Mouse (Mus musculus): ENCODE results near the gene Pbxip1. TPM values are rescaled to one million over a fixed set of nuclear protein-coding genes. Genes with fewer than 3 reads are reported as not detected.
"Not testable (repeated sequence)": the region's sequence is repeated elsewhere in the genome, so short reads cannot be mapped to it uniquely, and the experiment has no call there.

Gene Pbxip1
- polyA plus RNA-seq, 1 experiment from 2014 or later = 7.6 TPM

GRCm38 (mm10) chr3:89422556-89423205, 13.8 kb upstream of the Pbxip1 start:
- no peak for DNase-seq
- no peak overlapping the region for H3K4me3 ChIP-seq (replicated peaks; ENCODE audit: low read depth, low read length)
- peak overlapping the region; percentile 51 for H3K4me2 ChIP-seq (ENCODE audit: low read length)
- ATAC-seq (ENCODE audit: low FRiP score, low TSS enrichment) = no peak
- peaks cover 7% of the 10 kb centered on the region for H3K36me3 ChIP-seq (ENCODE audit: control insufficient read depth, insufficient read depth, low read length)
- no peaks in the 10 kb centered on the region for H3K9me3 ChIP-seq (ENCODE audit: control insufficient read depth, low read length)
- H3K27me3 ChIP-seq (ENCODE audit: control insufficient read depth, insufficient read depth, low read length) = no peaks in the 10 kb centered on the region
- H3K9ac ChIP-seq (replicated peaks; ENCODE audit: low read length) = no peak overlapping the region; the same call in 1 of the 2 replicates
- peaks cover 17% of the 10 kb centered on the region for H3K4me1 ChIP-seq (ENCODE audit: control insufficient read depth, insufficient read depth, low read length)
- H3K27ac ChIP-seq (replicated peaks; ENCODE audit: low read depth, low read length) = no peak overlapping the region
- 70% methylated on average over 6 of the region's 6 CpGs for WGBS

- ATAC-seq (ENCODE audit: low FRiP score, low TSS enrichment) = no peak
Measured at GRCm38 (mm10) chr3:89424416-89425140, 11.9 kb upstream of the Pbxip1 start.

GRCm38 (mm10) chr3:89425141-89425525, 11.4 kb upstream of the Pbxip1 start:
- DNase-seq (no peak), ATAC-seq (ENCODE audit: low FRiP score, low TSS enrichment) (no peak)
- Histone ChIP-seq H3K4me3 (replicated peaks; ENCODE audit: low read depth, low read length) (no peak overlapping the region), H3K4me1 (ENCODE audit: control insufficient read depth, insufficient read depth, low read length) (peaks cover 7% of the 10 kb centered on the region; the same call in 1 of the 2 replicates), H3K36me3 (ENCODE audit: control insufficient read depth, insufficient read depth, low read length) (peaks cover 7% of the 10 kb centered on the region), H3K4me2 (ENCODE audit: low read length) (no peak overlapping the region), H3K9me3 (ENCODE audit: control insufficient read depth, low read length) (no peaks in the 10 kb centered on the region), H3K27me3 (ENCODE audit: control insufficient read depth, insufficient read depth, low read length) (no peaks in the 10 kb centered on the region), H3K27ac (replicated peaks; ENCODE audit: low read depth, low read length) (no peak overlapping the region), H3K9ac (replicated peaks; ENCODE audit: low read length) (no peak overlapping the region)
- 91% methylated on average over 5 of the region's 5 CpGs for WGBS

More at GRCm38 (mm10) chr3:89424416-89425140, 11.9 kb upstream of the Pbxip1 start:
- DNase-seq = no peak
- no peak overlapping the region for H3K4me2 ChIP-seq (ENCODE audit: low read length)
- H3K4me3 ChIP-seq (replicated peaks; ENCODE audit: low read depth, low read length) = no peak overlapping the region
- H3K9ac ChIP-seq (replicated peaks; ENCODE audit: low read length) = no peak overlapping the region
- peaks cover 7% of the 10 kb centered on the region for H3K36me3 ChIP-seq (ENCODE audit: control insufficient read depth, insufficient read depth, low read length)
- peaks cover 11% of the 10 kb centered on the region for H3K4me1 ChIP-seq (ENCODE audit: control insufficient read depth, insufficient read depth, low read length)
- 94% methylated on average over 5 of the region's 5 CpGs for WGBS
- no peak overlapping the region for H3K27ac ChIP-seq (replicated peaks; ENCODE audit: low read depth, low read length)
- H3K9me3 ChIP-seq (ENCODE audit: control insufficient read depth, low read length) = no peaks in the 10 kb centered on the region
- no peaks in the 10 kb centered on the region for H3K27me3 ChIP-seq (ENCODE audit: control insufficient read depth, insufficient read depth, low read length)

GRCm38 (mm10) chr3:89425876-89426275, 10.6 kb upstream of the Pbxip1 start:
- H3K27ac ChIP-seq (replicated peaks; ENCODE audit: low read depth, low read length) = no peak overlapping the region
- WGBS = 84% methylated on average over 4 of the region's 4 CpGs
- H3K9me3 ChIP-seq (ENCODE audit: control insufficient read depth, low read length) = no peaks in the 10 kb centered on the region
- DNase-seq (no peak), ATAC-seq (ENCODE audit: low FRiP score, low TSS enrichment) (no peak)
- no peak overlapping the region for H3K4me3 ChIP-seq (replicated peaks; ENCODE audit: low read depth, low read length)
- peaks cover 8% of the 10 kb centered on the region for H3K4me1 ChIP-seq (ENCODE audit: control insufficient read depth, insufficient read depth, low read length)
- H3K36me3 ChIP-seq (ENCODE audit: control insufficient read depth, insufficient read depth, low read length) = peaks cover 7% of the 10 kb centered on the region
- no peak overlapping the region for H3K9ac ChIP-seq (replicated peaks; ENCODE audit: low read length)
- no peaks in the 10 kb centered on the region for H3K27me3 ChIP-seq (ENCODE audit: control insufficient read depth, insufficient read depth, low read length)
- H3K4me2 ChIP-seq (ENCODE audit: low read length) = no peak overlapping the region

GRCm38 (mm10) chr3:89429021-89429420, 7.5 kb upstream of the Pbxip1 start:
- H3K9me3 ChIP-seq (ENCODE audit: control insufficient read depth, low read length); DNase-seq; H3K27me3 ChIP-seq (ENCODE audit: control insufficient read depth, insufficient read depth, low read length); H3K4me2 ChIP-seq (ENCODE audit: low read length); H3K4me1 ChIP-seq (ENCODE audit: control insufficient read depth, insufficient read depth, low read length); H3K9ac ChIP-seq (replicated peaks; ENCODE audit: low read length); H3K4me3 ChIP-seq (replicated peaks; ENCODE audit: low read depth, low read length); ATAC-seq (ENCODE audit: low FRiP score, low TSS enrichment); H3K27ac ChIP-seq (replicated peaks; ENCODE audit: low read depth, low read length): not testable (repeated sequence)
- peaks cover 27% of the 10 kb centered on the region for H3K36me3 ChIP-seq (ENCODE audit: control insufficient read depth, insufficient read depth, low read length)
- WGBS = 93% methylated on average over 7 of the region's 7 CpGs

GRCm38 (mm10) chr3:89430171-89431159, 6.0 kb upstream of the Pbxip1 start, which contains the start of gene Pygo2:
Gene Pygo2 (plus strand): TSS chr3:89430214.
- H3K4me2 ChIP-seq (ENCODE audit: low read length) = peak within 1 kb of the TSS; percentile 84
- peaks cover 9% of the 10 kb centered on the region for H3K4me1 ChIP-seq (ENCODE audit: control insufficient read depth, insufficient read depth, low read length)
- H3K27ac ChIP-seq (replicated peaks; ENCODE audit: low read depth, low read length) = peak within 1 kb of the TSS; percentile 79
- H3K4me3 ChIP-seq (replicated peaks; ENCODE audit: low read depth, low read length) = peak within 1 kb of the TSS; percentile 76
- H3K9ac ChIP-seq (replicated peaks; ENCODE audit: low read length) = peak within 1 kb of the TSS; percentile 79
- H3K27me3 ChIP-seq (ENCODE audit: control insufficient read depth, insufficient read depth, low read length) = no peaks in the 10 kb centered on the region
- ATAC-seq (ENCODE audit: low FRiP score, low TSS enrichment) (peak; percentile 96), DNase-seq (peak; percentile 95)
- no peaks in the 10 kb centered on the region for H3K9me3 ChIP-seq (ENCODE audit: control insufficient read depth, low read length)
- 2% methylated on average over 68 of the region's 68 CpGs for WGBS
- H3K36me3 ChIP-seq (ENCODE audit: control insufficient read depth, insufficient read depth, low read length) = peaks cover 39% of the 10 kb centered on the region

- Histone ChIP-seq H3K4me2 (ENCODE audit: low read length) (no peak overlapping the region), H3K27me3 (ENCODE audit: control insufficient read depth, insufficient read depth, low read length) (no peaks in the 10 kb centered on the region), H3K9me3 (ENCODE audit: control insufficient read depth, low read length) (no peaks in the 10 kb centered on the region), H3K4me3 (replicated peaks; ENCODE audit: low read depth, low read length) (no peak overlapping the region), H3K9ac (replicated peaks; ENCODE audit: low read length) (no peak overlapping the region), H3K4me1 (ENCODE audit: control insufficient read depth, insufficient read depth, low read length) (peaks cover 14% of the 10 kb centered on the region), H3K36me3 (ENCODE audit: control insufficient read depth, insufficient read depth, low read length) (peaks cover 32% of the 10 kb centered on the region), H3K27ac (replicated peaks; ENCODE audit: low read depth, low read length) (no peak overlapping the region)
- ATAC-seq (ENCODE audit: low FRiP score, low TSS enrichment) (no peak), DNase-seq (no peak)
- 94% methylated on average over 8 of the region's 8 CpGs for WGBS
Measured at GRCm38 (mm10) chr3:89432606-89433005, 3.9 kb upstream of the Pbxip1 start.

GRCm38 (mm10) chr3:89434532-89434931, 2.0 kb upstream of the Pbxip1 start:
- H3K36me3 ChIP-seq (ENCODE audit: control insufficient read depth, insufficient read depth, low read length) = peaks cover 32% of the 10 kb centered on the region
- H3K27ac ChIP-seq (replicated peaks; ENCODE audit: low read depth, low read length) = no peak overlapping the region
- peaks cover 14% of the 10 kb centered on the region for H3K4me1 ChIP-seq (ENCODE audit: control insufficient read depth, insufficient read depth, low read length)
- DNase-seq (no peak), ATAC-seq (ENCODE audit: low FRiP score, low TSS enrichment) (no peak)
- H3K4me2 ChIP-seq (ENCODE audit: low read length) = no peak overlapping the region
- no peak overlapping the region for H3K4me3 ChIP-seq (replicated peaks; ENCODE audit: low read depth, low read length)
- no peak overlapping the region for H3K9ac ChIP-seq (replicated peaks; ENCODE audit: low read length)
- H3K9me3 ChIP-seq (ENCODE audit: control insufficient read depth, low read length) = no peaks in the 10 kb centered on the region
- no peaks in the 10 kb centered on the region for H3K27me3 ChIP-seq (ENCODE audit: control insufficient read depth, insufficient read depth, low read length)
- 88% methylated on average over 11 of the region's 11 CpGs for WGBS
